Mouse (Mus musculus): ENCODE data around the gene Olfr926. TPM values are rescaled to one million over a fixed set of nuclear protein-coding genes. Genes with fewer than 3 reads are reported as not detected.

The Olfr926 gene
- polyA plus RNA-seq (2012; rRNA removed): not detected in 2 replicates

GRCm38 (mm10) chr9:38876826-38877225 is at the start of gene Olfr926:
Gene Olfr926 (plus strand): TSS chr9:38877126.

DNA sequence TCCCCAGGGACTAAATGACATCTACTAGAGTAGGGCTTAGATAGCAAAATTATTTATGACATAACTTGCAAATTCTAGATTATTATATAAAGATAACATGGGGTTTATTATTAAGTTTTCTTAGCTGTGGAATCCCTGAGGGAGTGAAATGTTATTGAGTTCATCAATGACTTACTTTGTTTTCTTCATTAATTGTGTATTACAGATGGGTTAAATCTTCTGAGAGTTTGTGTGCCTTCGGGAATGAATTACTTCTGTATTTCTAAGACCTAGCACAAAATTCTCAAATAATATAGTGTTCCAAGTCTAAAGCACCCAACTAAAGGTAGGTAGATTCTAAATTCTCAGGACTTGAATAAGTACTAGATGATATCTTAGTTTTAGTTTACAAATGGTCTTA is 32.8 kb upstream of the Olfr926 start, which contains the start of gene Olfr924:
Gene Olfr924, plus strand, starts transcription at position 301 of the 400 bp plus-strand sequence.

DNA sequence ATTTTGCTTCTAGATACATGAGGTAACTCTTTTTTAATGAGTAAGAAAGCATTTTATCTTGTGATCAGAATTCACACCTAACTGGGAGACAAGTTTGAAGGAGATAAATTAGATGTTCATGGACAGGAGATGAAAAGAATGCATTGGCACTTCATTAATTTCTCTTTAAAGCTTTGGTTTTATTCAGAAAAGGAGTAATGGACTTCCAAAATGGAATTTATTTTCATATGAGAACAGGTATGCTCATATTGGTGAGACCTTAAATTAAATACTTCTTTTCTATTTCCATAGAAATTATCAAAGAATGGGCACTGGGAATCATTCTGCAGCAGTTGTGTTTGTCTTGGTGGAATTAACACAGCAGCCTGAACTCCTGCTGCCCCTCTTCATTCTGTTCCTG is 22.2 kb upstream of the Olfr926 start, which contains the start of gene Olfr26:
Gene Olfr26, plus strand, starts transcription at position 301 of the 400 bp plus-strand sequence.

Other genes with a start within 250 kb of the Olfr926 start
- gene Olfr916, start 217.3 kb upstream of the Olfr926 start, polyA plus RNA-seq (2012; rRNA removed): not detected in 2 replicates
- gene Olfr917, start 211.3 kb upstream of the Olfr926 start, polyA plus RNA-seq (2012; rRNA removed): not detected in 2 replicates
- gene Olfr918, start 202.5 kb upstream of the Olfr926 start, polyA plus RNA-seq (2012; rRNA removed): not detected in 2 replicates
- not detected in 2 replicates for gene Olfr919, start 173.5 kb upstream of the Olfr926 start, polyA plus RNA-seq (2012; rRNA removed)
- gene Vwa5a, start 158.9 kb upstream of the Olfr926 start, polyA plus RNA-seq (2012; rRNA removed): 7.7 and 7.8 TPM in 2 replicates
- gene Olfr920, start 124.8 kb upstream of the Olfr926 start, polyA plus RNA-seq (2012; rRNA removed): 0.08 and 0.09 TPM in 2 replicates
- not detected in 2 replicates for gene Olfr921, start 104.1 kb upstream of the Olfr926 start, polyA plus RNA-seq (2012; rRNA removed)
- gene Olfr922, start 62.5 kb upstream of the Olfr926 start, polyA plus RNA-seq (2012; rRNA removed): not detected in 2 replicates
- gene Olfr923, start 50.6 kb upstream of the Olfr926 start, polyA plus RNA-seq (2012; rRNA removed): not detected in 2 replicates
- not detected in 2 replicates for gene Olfr924, start 32.7 kb upstream of the Olfr926 start, polyA plus RNA-seq (2012; rRNA removed)
- gene Olfr26, start 22.1 kb upstream of the Olfr926 start, polyA plus RNA-seq (2012; rRNA removed): not detected in 2 replicates
- not detected in 2 replicates for gene Olfr930, start 52.7 kb downstream of the Olfr926 start, polyA plus RNA-seq (2012; rRNA removed)
- gene Olfr933, start 95.2 kb downstream of the Olfr926 start, polyA plus RNA-seq (2012; rRNA removed): not detected in 2 replicates
- gene Olfr934, start 111.2 kb downstream of the Olfr926 start, polyA plus RNA-seq (2012; rRNA removed): not detected in 2 replicates
- not detected in 2 replicates for gene Olfr935, start 122.6 kb downstream of the Olfr926 start, polyA plus RNA-seq (2012; rRNA removed)
- not detected in 2 replicates for gene Olfr146, start 146.3 kb downstream of the Olfr926 start, polyA plus RNA-seq (2012; rRNA removed)
- not detected in 2 replicates for gene Olfr937, start 187.8 kb downstream of the Olfr926 start, polyA plus RNA-seq (2012; rRNA removed)
- gene Olfr938, start 201.8 kb downstream of the Olfr926 start, polyA plus RNA-seq (2012; rRNA removed): not detected in 2 replicates